Mouse (Mus musculus): ENCODE data around the gene Gadl1. TPM values are rescaled to one million over a fixed set of nuclear protein-coding genes. Genes with fewer than 3 reads are reported as not detected.
"Not testable (repeated sequence)": the region's sequence is repeated elsewhere in the genome, so short reads cannot be mapped to it uniquely, and the experiment has no call there.

The Gadl1 gene
- polyA plus RNA-seq, 1 experiment from 2014 or later = 0.32 TPM

DNA sequence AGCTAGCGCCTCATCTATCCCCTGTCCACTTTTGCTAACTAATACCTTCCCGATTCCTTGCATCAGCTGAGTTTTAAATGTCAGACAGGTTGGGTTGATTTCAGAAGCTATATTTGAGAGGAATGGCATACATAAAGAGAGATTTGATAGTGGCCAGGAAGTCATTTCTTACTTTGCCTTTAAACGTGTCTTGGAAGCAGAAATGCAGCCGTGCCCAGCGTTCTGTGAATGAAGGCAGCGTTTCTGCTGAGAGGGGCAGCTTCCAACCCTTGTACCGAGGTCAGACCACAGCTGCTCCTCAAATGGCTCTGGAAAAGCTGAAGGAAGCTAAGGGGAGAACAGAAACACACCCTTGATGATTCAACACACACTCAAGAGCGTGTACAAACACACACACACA, 144.7 kb downstream of the Gadl1 start:
- 58% methylated on average over 8 of the region's 8 CpGs for WGBS (ENCODE audit: insufficient replicate concordance)
- no peak overlapping the region for H3K27ac ChIP-seq (ENCODE audit: low read length)
- no peaks in the 10 kb centered on the region for H3K36me3 ChIP-seq (ENCODE audit: control insufficient read depth, insufficient read depth)
- ATAC-seq (ENCODE audit: low read depth) = no peak
- no peaks in the 10 kb centered on the region for H3K4me1 ChIP-seq (ENCODE audit: control insufficient read depth, low read depth, low read length)
- no peak overlapping the region for H3K9ac ChIP-seq (ENCODE audit: low read depth, low read length)
- H3K4me2 ChIP-seq (ENCODE audit: low read depth, low read length) = no peak overlapping the region
- H3K4me3 ChIP-seq (ENCODE audit: low read depth, low read length) = no peak overlapping the region
- H3K27me3 ChIP-seq (ENCODE audit: control insufficient read depth, insufficient read depth, low read depth, low read length) = no peaks in the 10 kb centered on the region
- H3K9me3 ChIP-seq (replicated peaks; ENCODE audit: control insufficient read depth, low read length) = no peaks in the 10 kb centered on the region

DNA sequence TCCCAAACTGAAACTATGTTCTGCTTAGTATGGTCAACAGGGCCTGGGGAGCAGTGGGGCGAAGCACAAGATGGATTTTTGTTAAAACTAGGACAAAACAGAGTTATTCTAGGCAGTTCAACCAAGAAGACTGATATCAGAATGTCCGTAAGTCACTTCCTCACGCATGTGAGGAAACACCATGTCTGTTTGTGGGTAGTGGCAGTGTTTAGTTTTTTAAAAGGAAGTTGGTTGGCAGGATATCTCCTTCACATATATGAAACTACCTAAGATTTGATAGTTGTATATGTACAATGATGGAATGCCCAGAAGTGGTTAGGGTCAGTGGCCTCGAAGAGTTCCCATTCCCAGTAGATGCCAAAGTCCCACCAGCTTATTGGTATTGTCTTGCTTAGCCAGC, 149.2 kb downstream of the Gadl1 start:
- Histone ChIP-seq H3K27ac (ENCODE audit: low read length) (no peak overlapping the region), H3K4me2 (ENCODE audit: low read depth, low read length) (no peak overlapping the region), H3K9me3 (replicated peaks; ENCODE audit: control insufficient read depth, low read length) (no peaks in the 10 kb centered on the region), H3K4me1 (ENCODE audit: control insufficient read depth, low read depth, low read length) (no peaks in the 10 kb centered on the region), H3K36me3 (ENCODE audit: control insufficient read depth, insufficient read depth) (no peaks in the 10 kb centered on the region), H3K4me3 (ENCODE audit: low read depth, low read length) (no peak overlapping the region), H3K27me3 (ENCODE audit: control insufficient read depth, insufficient read depth, low read depth, low read length) (no peaks in the 10 kb centered on the region), H3K9ac (ENCODE audit: low read depth, low read length) (no peak overlapping the region)
- ATAC-seq (ENCODE audit: low read depth) = no peak
- 39% methylated on average over 4 of the region's 4 CpGs for WGBS (ENCODE audit: insufficient replicate concordance)

DNA sequence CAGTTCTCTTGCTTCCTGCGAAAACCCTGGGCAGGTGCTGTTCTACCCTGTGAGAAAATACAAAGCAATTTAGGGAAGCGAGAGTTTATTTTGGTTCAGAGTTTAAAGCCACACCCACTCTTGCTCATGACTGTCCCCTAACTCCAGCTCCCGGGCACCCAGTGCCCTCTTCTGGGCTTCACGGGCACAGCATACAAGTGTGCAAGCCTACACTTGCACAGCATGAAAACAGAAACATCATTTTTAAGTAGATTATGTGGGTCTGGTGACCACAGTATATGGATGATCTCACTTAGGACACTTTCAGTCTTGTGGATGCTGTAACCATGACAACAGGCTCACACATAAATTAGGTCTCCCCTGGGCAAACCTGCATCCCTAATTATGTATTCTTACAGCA, 149.9 kb downstream of the Gadl1 start:
- Histone ChIP-seq H3K27ac (ENCODE audit: low read length) (no peak overlapping the region), H3K4me1 (ENCODE audit: control insufficient read depth, low read depth, low read length) (no peaks in the 10 kb centered on the region), H3K9ac (ENCODE audit: low read depth, low read length) (no peak overlapping the region), H3K9me3 (replicated peaks; ENCODE audit: control insufficient read depth, low read length) (no peaks in the 10 kb centered on the region), H3K4me3 (ENCODE audit: low read depth, low read length) (no peak overlapping the region), H3K36me3 (ENCODE audit: control insufficient read depth, insufficient read depth) (no peaks in the 10 kb centered on the region), H3K4me2 (ENCODE audit: low read depth, low read length) (no peak overlapping the region), H3K27me3 (ENCODE audit: control insufficient read depth, insufficient read depth, low read depth, low read length) (no peaks in the 10 kb centered on the region)
- peak; percentile 24; the same call in 1 of the 2 replicates for ATAC-seq (ENCODE audit: low read depth)
- 36% methylated on average over 4 of the region's 4 CpGs for WGBS (ENCODE audit: insufficient replicate concordance)

DNA sequence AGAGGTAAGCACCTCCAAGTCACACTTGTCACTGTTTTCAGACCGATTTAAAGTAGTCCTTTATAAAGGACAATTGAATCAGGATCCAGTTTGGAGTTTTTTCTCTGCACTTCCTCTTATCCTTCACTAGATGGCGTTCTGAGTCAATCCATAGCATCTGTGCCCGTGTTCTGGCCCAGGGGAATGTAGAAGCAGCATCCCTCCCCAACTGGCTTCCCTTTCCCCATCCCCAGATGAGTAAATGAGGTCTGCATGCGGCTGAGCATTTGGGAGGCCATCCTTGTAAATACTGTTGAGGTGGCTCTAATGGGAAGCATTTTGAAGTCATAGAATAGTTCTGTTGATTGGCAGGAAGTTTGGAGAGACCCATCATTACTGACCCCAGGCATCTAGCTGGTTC, 151.4 kb downstream of the Gadl1 start:
- no peak overlapping the region for H3K4me3 ChIP-seq (ENCODE audit: low read depth, low read length)
- H3K36me3 ChIP-seq (ENCODE audit: control insufficient read depth, insufficient read depth) = no peaks in the 10 kb centered on the region
- H3K27me3 ChIP-seq (ENCODE audit: control insufficient read depth, insufficient read depth, low read depth, low read length) = no peaks in the 10 kb centered on the region
- no peaks in the 10 kb centered on the region for H3K4me1 ChIP-seq (ENCODE audit: control insufficient read depth, low read depth, low read length)
- WGBS (ENCODE audit: insufficient replicate concordance) = 3% methylated on average over 4 of the region's 4 CpGs
- no peak overlapping the region for H3K4me2 ChIP-seq (ENCODE audit: low read depth, low read length)
- H3K9me3 ChIP-seq (replicated peaks; ENCODE audit: control insufficient read depth, low read length) = no peaks in the 10 kb centered on the region
- no peak for ATAC-seq (ENCODE audit: low read depth)
- no peak overlapping the region for H3K9ac ChIP-seq (ENCODE audit: low read depth, low read length)
- no peak overlapping the region for H3K27ac ChIP-seq (ENCODE audit: low read length)

DNA sequence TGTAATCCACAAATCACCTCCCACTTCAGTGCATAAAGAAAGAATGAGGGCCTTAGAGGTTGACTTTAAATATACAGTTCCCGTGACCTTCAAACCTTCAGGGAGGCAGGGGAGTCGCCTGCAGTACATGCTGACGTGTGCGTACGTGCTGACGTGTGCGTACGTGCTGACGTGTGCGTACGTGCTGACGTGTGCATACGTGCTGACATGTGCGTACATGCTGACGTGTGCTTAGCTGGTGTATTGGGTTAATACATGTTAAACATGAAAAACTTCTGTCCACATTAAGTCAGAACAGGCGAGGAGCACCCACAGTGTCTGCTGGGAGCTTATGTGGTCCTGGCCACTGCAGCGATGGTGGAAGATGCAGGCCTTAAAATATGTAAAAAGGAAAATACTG, 155.5 kb downstream of the Gadl1 start:
- WGBS (ENCODE audit: insufficient replicate concordance) = 83% methylated on average over 17 of the region's 17 CpGs
- H3K9ac ChIP-seq (ENCODE audit: low read depth, low read length) = no peak overlapping the region
- H3K27me3 ChIP-seq (ENCODE audit: control insufficient read depth, insufficient read depth, low read depth, low read length) = no peaks in the 10 kb centered on the region
- ATAC-seq (ENCODE audit: low read depth) = no peak
- H3K4me2 ChIP-seq (ENCODE audit: low read depth, low read length) = no peak overlapping the region
- no peak overlapping the region for H3K4me3 ChIP-seq (ENCODE audit: low read depth, low read length)
- no peaks in the 10 kb centered on the region for H3K4me1 ChIP-seq (ENCODE audit: control insufficient read depth, low read depth, low read length)
- H3K27ac ChIP-seq (ENCODE audit: low read length) = no peak overlapping the region
- no peaks in the 10 kb centered on the region for H3K36me3 ChIP-seq (ENCODE audit: control insufficient read depth, insufficient read depth)
- no peaks in the 10 kb centered on the region for H3K9me3 ChIP-seq (replicated peaks; ENCODE audit: control insufficient read depth, low read length)

DNA sequence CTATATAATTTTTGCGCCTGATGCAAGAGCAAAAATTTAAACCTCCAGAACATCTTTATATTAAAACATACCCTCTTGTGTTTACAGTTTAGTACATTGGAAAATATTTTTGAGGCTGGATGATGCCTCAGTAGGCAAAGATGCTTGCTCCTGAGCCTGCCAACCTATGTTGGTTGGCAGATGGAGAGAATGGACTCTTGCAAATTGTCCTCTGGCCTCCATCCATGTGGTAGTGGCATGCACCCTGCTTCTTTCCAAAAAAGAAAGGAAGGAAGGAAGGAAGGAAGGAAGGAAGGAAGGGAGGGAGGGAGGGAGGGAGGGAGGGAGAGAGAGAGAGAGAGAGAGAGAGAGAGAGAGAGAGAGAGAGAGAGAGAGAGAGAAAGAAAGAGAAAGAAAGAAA, 162.3 kb downstream of the Gadl1 start:
- H3K27ac ChIP-seq (ENCODE audit: low read length); H3K4me2 ChIP-seq (ENCODE audit: low read depth, low read length); H3K4me1 ChIP-seq (ENCODE audit: control insufficient read depth, low read depth, low read length); H3K4me3 ChIP-seq (ENCODE audit: low read depth, low read length); H3K9ac ChIP-seq (ENCODE audit: low read depth, low read length); H3K36me3 ChIP-seq (ENCODE audit: control insufficient read depth, insufficient read depth); ATAC-seq (ENCODE audit: low read depth); H3K27me3 ChIP-seq (ENCODE audit: control insufficient read depth, insufficient read depth, low read depth, low read length); H3K9me3 ChIP-seq (replicated peaks; ENCODE audit: control insufficient read depth, low read length): not testable (repeated sequence)
- WGBS (ENCODE audit: insufficient replicate concordance) = 86% methylated on average over 1 of the region's 1 CpGs

DNA sequence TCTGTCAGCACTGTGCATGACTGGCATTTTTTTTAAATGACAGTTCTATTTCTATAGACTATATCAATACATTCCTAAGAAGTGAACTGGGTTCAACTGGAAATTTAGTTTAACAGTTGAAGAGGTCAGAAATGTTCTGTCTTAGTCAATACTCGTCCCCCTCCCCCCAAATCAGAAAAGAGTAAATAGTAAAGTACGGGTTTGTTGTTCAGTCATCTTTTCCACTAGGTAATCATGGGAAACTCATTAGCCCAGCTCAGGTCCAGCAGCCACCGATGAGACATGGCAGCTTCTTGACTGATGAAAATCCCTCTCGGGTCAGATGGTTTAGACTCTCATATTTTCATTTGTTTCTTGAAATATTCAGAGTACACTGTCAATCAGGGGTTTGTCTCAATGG, 166.9 kb downstream of the Gadl1 start:
- H3K27ac ChIP-seq (ENCODE audit: low read length) = no peak overlapping the region
- no peak overlapping the region for H3K9ac ChIP-seq (ENCODE audit: low read depth, low read length)
- H3K4me1 ChIP-seq (ENCODE audit: control insufficient read depth, low read depth, low read length) = no peaks in the 10 kb centered on the region
- ATAC-seq (ENCODE audit: low read depth) = no peak
- H3K4me3 ChIP-seq (ENCODE audit: low read depth, low read length) = no peak overlapping the region
- H3K9me3 ChIP-seq (replicated peaks; ENCODE audit: control insufficient read depth, low read length) = no peaks in the 10 kb centered on the region
- WGBS (ENCODE audit: insufficient replicate concordance) = 49% methylated on average over 4 of the region's 4 CpGs
- no peak overlapping the region for H3K4me2 ChIP-seq (ENCODE audit: low read depth, low read length)
- H3K27me3 ChIP-seq (ENCODE audit: control insufficient read depth, insufficient read depth, low read depth, low read length) = no peaks in the 10 kb centered on the region
- H3K36me3 ChIP-seq (ENCODE audit: control insufficient read depth, insufficient read depth) = no peaks in the 10 kb centered on the region

DNA sequence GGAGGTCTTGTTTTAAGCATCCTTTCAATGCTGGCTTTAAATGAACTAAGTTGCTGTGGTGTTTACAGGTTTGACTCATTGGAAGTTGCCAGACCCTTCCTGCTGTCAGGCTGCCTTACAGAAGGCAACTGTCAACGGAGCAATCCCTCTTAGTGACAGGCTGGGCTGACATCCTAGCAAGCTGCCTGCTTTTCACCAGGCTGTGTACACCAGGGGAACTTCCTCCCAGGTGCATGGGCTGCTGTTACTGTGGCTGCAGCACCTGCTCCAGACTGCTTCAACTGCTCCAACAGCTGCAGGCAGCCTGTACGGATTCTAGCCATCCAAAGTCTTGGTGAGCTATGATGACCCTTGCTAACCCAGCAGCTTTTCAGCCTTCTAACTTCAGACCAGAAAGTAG, 167.7 kb downstream of the Gadl1 start:
- Histone ChIP-seq H3K27me3 (ENCODE audit: control insufficient read depth, insufficient read depth, low read depth, low read length) (no peaks in the 10 kb centered on the region), H3K27ac (ENCODE audit: low read length) (no peak overlapping the region), H3K4me1 (ENCODE audit: control insufficient read depth, low read depth, low read length) (no peaks in the 10 kb centered on the region), H3K9ac (ENCODE audit: low read depth, low read length) (no peak overlapping the region), H3K9me3 (replicated peaks; ENCODE audit: control insufficient read depth, low read length) (no peaks in the 10 kb centered on the region), H3K4me3 (ENCODE audit: low read depth, low read length) (no peak overlapping the region), H3K4me2 (ENCODE audit: low read depth, low read length) (no peak overlapping the region), H3K36me3 (ENCODE audit: control insufficient read depth, insufficient read depth) (no peaks in the 10 kb centered on the region)
- no peak; the same call in 1 of the 2 replicates for ATAC-seq (ENCODE audit: low read depth)
- WGBS (ENCODE audit: insufficient replicate concordance) = 37% methylated on average over 2 of the region's 2 CpGs

DNA sequence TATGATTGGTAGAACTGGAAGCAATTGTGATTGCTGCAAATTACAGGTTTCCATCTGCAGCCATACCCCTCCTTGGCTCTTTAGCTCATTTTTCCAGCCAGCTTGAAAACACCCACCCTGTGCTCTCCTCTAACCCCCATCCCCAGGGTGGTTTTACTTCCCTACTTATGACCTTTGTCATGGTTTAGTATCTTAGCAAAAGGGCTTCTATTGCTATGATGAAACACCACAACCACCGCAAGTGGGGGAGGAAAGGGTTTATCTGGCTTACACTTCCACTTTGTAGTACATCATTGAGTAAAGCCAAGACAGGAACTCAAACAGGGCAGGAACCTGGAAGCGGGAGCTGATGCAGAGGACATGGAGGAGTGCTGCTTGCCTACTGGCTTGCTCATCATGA, 168.2 kb downstream of the Gadl1 start:
- no peak overlapping the region for H3K27ac ChIP-seq (ENCODE audit: low read length)

DNA sequence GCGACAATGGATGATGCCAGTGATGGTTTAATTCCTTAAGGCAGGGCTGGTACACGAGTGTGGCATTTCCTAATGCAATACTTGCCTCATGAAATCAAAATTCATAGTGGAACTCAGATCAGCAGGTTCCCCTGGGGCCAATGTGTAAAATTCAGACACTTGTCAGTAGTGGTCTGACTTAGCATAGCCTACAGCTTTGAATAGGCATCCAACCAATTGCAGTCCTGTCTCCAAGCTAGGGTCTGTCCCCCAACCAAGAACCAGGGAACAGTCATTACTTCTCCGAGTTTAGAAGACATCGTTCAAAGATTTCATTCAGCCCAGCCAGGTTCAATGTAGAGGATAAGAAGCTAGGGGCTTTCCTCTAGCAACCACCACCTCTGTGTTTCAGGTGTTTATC, 172.5 kb downstream of the Gadl1 start:
- H3K27me3 ChIP-seq (ENCODE audit: control insufficient read depth, insufficient read depth, low read depth, low read length) = no peaks in the 10 kb centered on the region
- no peak overlapping the region for H3K4me3 ChIP-seq (ENCODE audit: low read depth, low read length)
- ATAC-seq (ENCODE audit: low read depth) = no peak
- 68% methylated on average over 4 of the region's 4 CpGs for WGBS (ENCODE audit: insufficient replicate concordance)
- no peaks in the 10 kb centered on the region for H3K36me3 ChIP-seq (ENCODE audit: control insufficient read depth, insufficient read depth)
- no peaks in the 10 kb centered on the region for H3K9me3 ChIP-seq (replicated peaks; ENCODE audit: control insufficient read depth, low read length)
- H3K4me2 ChIP-seq (ENCODE audit: low read depth, low read length) = no peak overlapping the region
- H3K27ac ChIP-seq (ENCODE audit: low read length) = no peak overlapping the region
- no peaks in the 10 kb centered on the region; the same call in 1 of the 2 replicates for H3K4me1 ChIP-seq (ENCODE audit: control insufficient read depth, low read depth, low read length)
- no peak overlapping the region for H3K9ac ChIP-seq (ENCODE audit: low read depth, low read length)

More for the DNA sequence above, 168.2 kb downstream of the Gadl1 start:
- H3K4me3 ChIP-seq (ENCODE audit: low read depth, low read length) = no peak overlapping the region
- H3K9ac ChIP-seq (ENCODE audit: low read depth, low read length) = no peak overlapping the region
- no peaks in the 10 kb centered on the region for H3K4me1 ChIP-seq (ENCODE audit: control insufficient read depth, low read depth, low read length)
- no peak; the same call in 1 of the 2 replicates for ATAC-seq (ENCODE audit: low read depth)
- no peak overlapping the region for H3K4me2 ChIP-seq (ENCODE audit: low read depth, low read length)
- no peaks in the 10 kb centered on the region for H3K27me3 ChIP-seq (ENCODE audit: control insufficient read depth, insufficient read depth, low read depth, low read length)
- 45% methylated on average over 2 of the region's 2 CpGs for WGBS (ENCODE audit: insufficient replicate concordance)
- H3K9me3 ChIP-seq (replicated peaks; ENCODE audit: control insufficient read depth, low read length) = no peaks in the 10 kb centered on the region
- H3K36me3 ChIP-seq (ENCODE audit: control insufficient read depth, insufficient read depth) = no peaks in the 10 kb centered on the region

Data from liver, embryonic 16.5 days (tissue).